Mouse (Mus musculus) lung, postnatal 25 days (tissue): Measurements from ENCODE around the gene Rgmb.

Experiments
- DNase-seq: peaks from one replicate; pipeline ENCODE4 v3.0.0; 2022; ENCODE audit warnings: low spot score

Rgmb gene

GRCm38 (mm10) chr17:15774565-15775215 is 56.1 kb downstream of the Rgmb start:
- DNase-seq: no peak

DNA sequence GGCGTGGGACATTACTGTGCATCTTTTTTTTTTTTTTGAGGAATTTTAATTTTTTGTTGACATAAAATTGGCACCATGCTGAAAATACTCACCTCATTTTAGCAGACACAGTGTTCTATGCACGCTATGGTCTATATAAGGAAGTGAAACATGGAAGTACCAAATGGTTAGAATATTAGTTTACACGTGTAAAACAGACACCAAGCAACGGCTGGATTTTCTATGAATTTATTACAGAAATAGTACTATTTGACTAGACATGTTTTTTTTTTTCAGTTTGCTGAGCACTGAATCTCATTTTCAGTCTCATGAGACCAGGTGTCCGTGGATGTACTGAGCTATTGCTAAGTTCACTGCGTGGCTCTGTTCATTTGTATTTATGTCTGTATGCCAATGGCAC is 56.9 kb downstream of the Rgmb start:
- peak; percentile 7 for DNase-seq

DNA sequence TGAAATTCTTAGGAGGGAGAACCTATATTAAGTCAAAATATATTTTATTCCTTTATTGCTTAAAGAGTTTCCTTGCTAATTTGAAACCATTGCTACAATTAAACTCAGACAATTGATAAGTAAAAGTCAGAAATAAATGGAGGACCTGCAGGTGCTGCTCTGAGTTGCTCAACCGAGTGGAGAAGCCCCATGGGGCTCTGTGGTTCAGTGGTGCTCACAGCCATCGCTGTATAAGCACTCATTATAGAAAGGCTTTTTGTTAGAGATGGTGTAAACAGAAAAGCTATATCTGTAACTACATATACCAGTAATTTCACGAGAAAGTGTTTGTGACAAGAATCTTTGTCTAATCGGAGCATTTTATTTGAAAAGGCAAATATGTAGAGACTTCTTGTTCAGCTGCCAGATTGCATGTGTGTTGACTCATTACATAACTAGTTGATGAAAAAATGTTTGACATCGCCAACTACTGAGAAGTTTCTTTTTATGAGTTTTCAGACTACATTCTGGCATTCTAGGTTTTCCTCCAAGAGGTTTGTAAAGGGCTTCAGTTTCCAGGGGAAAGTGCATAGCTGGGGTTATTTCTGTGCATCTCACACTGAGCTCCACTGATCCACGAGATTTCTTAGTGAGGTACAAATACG is 61.6 kb downstream of the Rgmb start:
- peak; percentile 15 for DNase-seq

GRCm38 (mm10) chr17:15761191-15761590 is 69.6 kb downstream of the Rgmb start:
- no peak for DNase-seq
